Mouse (Mus musculus) kidney, postnatal 14 days (tissue): Measurements from ENCODE around the gene Spocd1.

Experiments
- DNase-seq: peaks from one replicate; pipeline ENCODE4 v3.0.0; 2022; ENCODE audit warnings: mixed read lengths

Gene Spocd1

GRCm38 (mm10) chr4:129918901-129919300, 10.1 kb upstream of the Spocd1 start:
- no peak for DNase-seq

GRCm38 (mm10) chr4:129920542-129921313, 8.3 kb upstream of the Spocd1 start:
- no peak for DNase-seq

- no peak for DNase-seq
Observed at GRCm38 (mm10) chr4:129921314-129921587, 7.8 kb upstream of the Spocd1 start.

- no peak for DNase-seq
Observed at GRCm38 (mm10) chr4:129924143-129924542, 4.9 kb upstream of the Spocd1 start.

GRCm38 (mm10) chr4:129924694-129925093, 4.4 kb upstream of the Spocd1 start:
- DNase-seq, result no peak

- DNase-seq, result no peak
Observed at GRCm38 (mm10) chr4:129926544-129926943, 2.5 kb upstream of the Spocd1 start.

- no peak for DNase-seq
Observed at GRCm38 (mm10) chr4:129927091-129927490, 2.0 kb upstream of the Spocd1 start.

- DNase-seq, result peak; percentile 78
Observed at GRCm38 (mm10) chr4:129928124-129928751, 811 bp upstream of the Spocd1 start.

- no peak for DNase-seq
Observed at GRCm38 (mm10) chr4:129933696-129934095, 4.6 kb downstream of the Spocd1 start.

GRCm38 (mm10) chr4:129934177-129934855, 5.3 kb downstream of the Spocd1 start:
- no peak for DNase-seq

GRCm38 (mm10) chr4:129951359-129951821, 22.3 kb downstream of the Spocd1 start:
- DNase-seq, result peak; percentile 57

- DNase-seq, result no peak
Observed at GRCm38 (mm10) chr4:129952241-129952810, 23.3 kb downstream of the Spocd1 start.

- no peak for DNase-seq
Observed at GRCm38 (mm10) chr4:129954527-129954926, 25.5 kb downstream of the Spocd1 start.

- peak; percentile 69 for DNase-seq
Observed at GRCm38 (mm10) chr4:129960180-129960944, 31.3 kb downstream of the Spocd1 start.

GRCm38 (mm10) chr4:129965294-129965693, 36.2 kb downstream of the Spocd1 start:
- no peak for DNase-seq

GRCm38 (mm10) chr4:129966201-129966600, 37.2 kb downstream of the Spocd1 start:
- DNase-seq, result no peak

- no peak for DNase-seq
Observed at GRCm38 (mm10) chr4:129967024-129968014, 38.3 kb downstream of the Spocd1 start.

- no peak for DNase-seq
Observed at GRCm38 (mm10) chr4:129970168-129970567, 41.1 kb downstream of the Spocd1 start.

- DNase-seq, result no peak
Observed at GRCm38 (mm10) chr4:129970861-129971260, 41.8 kb downstream of the Spocd1 start.

- no peak for DNase-seq
Observed at GRCm38 (mm10) chr4:129971989-129972388, 42.9 kb downstream of the Spocd1 start.

GRCm38 (mm10) chr4:129974285-129974684, 45.2 kb downstream of the Spocd1 start:
- no peak for DNase-seq

GRCm38 (mm10) chr4:129977256-129977655, 48.2 kb downstream of the Spocd1 start:
- no peak for DNase-seq
